Mouse (Mus musculus) thymus, adult 2 months (tissue): ENCODE results near the gene Srgap1. TPM values are rescaled to one million over a fixed set of nuclear protein-coding genes. Genes with fewer than 3 reads are reported as not detected.

Experiments
- DNase-seq: peaks from one replicate; pipeline ENCODE4 v3.0.0; 2021
- H3K27ac ChIP-seq: fragments of 200-500 bp; 2 replicates; pipeline ENCODE4 v1.5.1; 2012; ENCODE audit warnings: low read length, control low read depth; ENCODE audit not compliant: control insufficient read depth, insufficient read depth
- H3K27me3 ChIP-seq: fragments of 200-500 bp; 2 replicates; pipeline ENCODE4 v1.6.1; 2012; ENCODE audit warnings: mild to moderate bottlenecking, low read length, moderate library complexity, mixed read lengths; ENCODE audit not compliant: control insufficient read depth, insufficient read depth
- H3K36me3 ChIP-seq: fragments of 200-500 bp; 2 replicates; pipeline ENCODE4 v1.6.1; 2012; ENCODE audit warnings: mild to moderate bottlenecking, low read length, moderate library complexity; ENCODE audit not compliant: control insufficient read depth, insufficient read depth
- H3K4me1 ChIP-seq: fragments of 200-500 bp; replicated peaks from 2 replicates; pipeline ENCODE4 v1.6.1; 2012; ENCODE audit warnings: low read length; ENCODE audit not compliant: control insufficient read depth, insufficient read depth
- H3K4me3 ChIP-seq: fragments of 200-500 bp; 2 replicates; pipeline ENCODE4 v1.5.1; 2012; ENCODE audit warnings: mild to moderate bottlenecking, low read length, control low read depth, moderate library complexity; ENCODE audit not compliant: control insufficient read depth, insufficient read depth
- CTCF ChIP-seq: fragments of 200-500 bp; IDR thresholded peaks from 2 replicates; pipeline ENCODE4 v1.5.1; 2012; ENCODE audit warnings: mild to moderate bottlenecking, control low read depth, low read length, moderate library complexity, borderline replicate concordance; ENCODE audit not compliant: control insufficient read depth, poor library complexity, insufficient read depth; ENCODE audit errors: extremely low read depth
- POLR2A ChIP-seq: fragments of 200-500 bp; IDR thresholded peaks from 2 replicates; pipeline ENCODE4 v1.6.1; 2012; ENCODE audit warnings: mild to moderate bottlenecking, low read length, control low read depth, moderate library complexity; ENCODE audit not compliant: control insufficient read depth, poor library complexity, insufficient read depth; ENCODE audit errors: extremely low read depth
- whole genome bisulfite sequencing: fragments of 180-500 bp; shearing (Covaris S2); methylation state at CpG from one replicate; pipeline ENCODE4 v1.1.7; 2018; 5-methylcytosine and 5-hydroxymethylcytosine counted together
- polyA plus RNA-seq: library from polyadenylated mRNA; depleted of rRNA; stranded (reverse); fragments of >200 nt; gene quantifications from 2 replicates; pipeline ENCODE4 v1.2.3, GENCODE M21; 2012

The Srgap1 gene
- polyA plus RNA-seq, 1 experiment: 1.0 TPM

- 91% methylated on average over 2 of the region's 2 CpGs for WGBS
- TF ChIP-seq CTCF (no peak), POLR2A (no peak)
- Histone ChIP-seq H3K4me1 (no peaks in the 10 kb centered on the region), H3K36me3 (no peaks in the 10 kb centered on the region), H3K4me3 (no peak overlapping the region), H3K27ac (no peak overlapping the region), H3K27me3 (no peaks in the 10 kb centered on the region)
- DNase-seq: no peak
These were observed 186.2 kb downstream of the Srgap1 start for GRCm38 (mm10) chr10:121860924-121861323.

GRCm38 (mm10) chr10:121859803-121860571, 187.1 kb downstream of the Srgap1 start:
- no peak for DNase-seq
- TF ChIP-seq POLR2A (no peak), CTCF (no peak)
- H3K4me3 ChIP-seq: no peak overlapping the region
- 85% methylated on average over 10 of the region's 10 CpGs for WGBS
- no peaks in the 10 kb centered on the region for H3K4me1 ChIP-seq
- H3K27ac ChIP-seq: no peak overlapping the region
- H3K36me3 ChIP-seq: no peaks in the 10 kb centered on the region
- no peaks in the 10 kb centered on the region for H3K27me3 ChIP-seq

- Histone ChIP-seq H3K4me3 (no peak overlapping the region), H3K36me3 (no peaks in the 10 kb centered on the region), H3K27ac (no peak overlapping the region), H3K27me3 (no peaks in the 10 kb centered on the region), H3K4me1 (no peaks in the 10 kb centered on the region)
- no peak for TF ChIP-seq CTCF
- WGBS: 77% methylated on average over 2 of the region's 2 CpGs
- no peak for DNase-seq
These were observed 188.2 kb downstream of the Srgap1 start for GRCm38 (mm10) chr10:121858911-121859310.

- H3K36me3 ChIP-seq: no peaks in the 10 kb centered on the region
- H3K4me1 ChIP-seq: no peaks in the 10 kb centered on the region
- no peak overlapping the region for H3K4me3 ChIP-seq
- no peaks in the 10 kb centered on the region for H3K27me3 ChIP-seq
- 83% methylated on average over 1 of the region's 1 CpGs for WGBS
- TF ChIP-seq CTCF (no peak), POLR2A (no peak)
- H3K27ac ChIP-seq: no peak overlapping the region
- no peak for DNase-seq
These were observed 189.0 kb downstream of the Srgap1 start for GRCm38 (mm10) chr10:121858086-121858485.

GRCm38 (mm10) chr10:121855863-121856446, 191.2 kb downstream of the Srgap1 start:
- H3K27me3 ChIP-seq: no peaks in the 10 kb centered on the region
- H3K4me1 ChIP-seq: no peaks in the 10 kb centered on the region
- H3K4me3 ChIP-seq: no peak overlapping the region
- WGBS: 94% methylated on average over 7 of the region's 7 CpGs
- TF ChIP-seq POLR2A (no peak), CTCF (no peak)
- no peak overlapping the region for H3K27ac ChIP-seq
- H3K36me3 ChIP-seq: no peaks in the 10 kb centered on the region
- DNase-seq: peak; percentile 24

- 94% methylated on average over 14 of the region's 14 CpGs for WGBS
These were observed 193.7 kb downstream of the Srgap1 start for GRCm38 (mm10) chr10:121853385-121853808.

More at GRCm38 (mm10) chr10:121853385-121853808, 193.7 kb downstream of the Srgap1 start:
- no peak overlapping the region for H3K27ac ChIP-seq
- no peaks in the 10 kb centered on the region for H3K36me3 ChIP-seq
- DNase-seq: no peak
- TF ChIP-seq CTCF (no peak), POLR2A (no peak)
- no peaks in the 10 kb centered on the region for H3K27me3 ChIP-seq
- H3K4me3 ChIP-seq: no peak overlapping the region
- no peaks in the 10 kb centered on the region for H3K4me1 ChIP-seq
